Mouse (Mus musculus) kidney, adult 2 months (tissue): ENCODE measurements around the gene Coro7.

Experiments
- CTCF ChIP-seq: fragments of 200-500 bp; conservative IDR thresholded peaks from 2 replicates; pipeline ENCODE4 v1.5.1; 2011; ENCODE audit warnings: low read depth, mild to moderate bottlenecking, control low read depth, low read length, moderate library complexity, mixed read lengths; ENCODE audit not compliant: insufficient read depth, insufficient read length
- POLR2A ChIP-seq: fragments of 200-500 bp; IDR thresholded peaks from one replicate; pipeline ENCODE4 v1.6.1; 2011; ENCODE audit warnings: low read depth, low read length, control low read depth

DNA sequence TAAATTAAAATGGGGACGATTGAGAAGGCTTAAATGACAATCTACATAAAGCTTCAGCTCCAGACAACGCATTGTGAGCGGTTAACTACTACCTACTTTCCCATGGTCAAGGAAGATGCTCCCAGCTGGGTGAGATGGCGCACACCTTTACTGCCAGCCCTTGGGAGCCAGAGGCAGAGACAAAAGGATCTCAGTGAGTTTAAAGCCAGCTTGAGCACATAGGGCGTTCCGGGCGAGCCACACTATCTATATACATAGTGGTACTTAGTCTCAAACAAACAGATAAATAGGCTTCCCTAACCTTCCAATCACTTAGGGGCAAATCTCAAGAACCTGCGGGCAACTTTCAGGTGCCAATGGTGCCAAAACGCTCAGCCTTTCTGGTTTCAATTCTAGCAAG lies 55.5 kb downstream of the Coro7 start:
- TF ChIP-seq CTCF (no peak), POLR2A (no peak)
